Mouse (Mus musculus) heart, postnatal 0 days (tissue): ENCODE measurements around the gene Aqp6. TPM values are rescaled to one million over a fixed set of nuclear protein-coding genes. Genes with fewer than 3 reads are reported as not detected.
A peak's percentile ranks its signal among the peaks of the same experiment; 100 is the strongest.

Experiments
- ATAC-seq: fragments of 200-750 bp; cut with Nextera tagmentation; 2 replicates; pipeline ENCODE4 v1.8.0; 2017; ENCODE audit warnings: low read depth, moderate number of reproducible peaks, moderate library complexity; ENCODE audit not compliant: insufficient read depth
- DNase-seq: peaks from one replicate; pipeline ENCODE4 v3.0.0-alpha.2; 2016; ENCODE audit warnings: low spot score
- H3K27ac ChIP-seq: fragments of 300-500 bp; sonication (generic); 2 replicates; pipeline ENCODE4 v1.5.1; 2014; ENCODE audit warnings: low read depth, mild to moderate bottlenecking
- H3K27me3 ChIP-seq: fragments of 300-500 bp; sonication (generic); 2 replicates; pipeline ENCODE4 v1.6.1; 2014; ENCODE audit warnings: low read length, mixed read lengths; ENCODE audit not compliant: control insufficient read depth, insufficient read depth
- H3K36me3 ChIP-seq: fragments of 300-500 bp; sonication (generic); replicated peaks from 2 replicates; pipeline ENCODE4 v1.6.1; 2014; ENCODE audit warnings: low read length, mixed read lengths; ENCODE audit not compliant: control insufficient read depth, insufficient read depth
- H3K4me1 ChIP-seq: fragments of 300-500 bp; sonication (generic); 2 replicates; pipeline ENCODE4 v1.6.1; 2014; ENCODE audit warnings: antibody characterized with exemption; ENCODE audit not compliant: control insufficient read depth, insufficient read depth
- H3K4me2 ChIP-seq: fragments of 300-500 bp; sonication (generic); 2 replicates; pipeline ENCODE4 v1.6.1; 2014; ENCODE audit warnings: low read depth, mild to moderate bottlenecking, low read length, moderate library complexity
- H3K4me3 ChIP-seq: fragments of 300-500 bp; sonication (generic); 2 replicates; pipeline ENCODE4 v1.5.1; 2014; ENCODE audit warnings: low read depth, low read length
- H3K9ac ChIP-seq: fragments of 300-500 bp; sonication (generic); replicated peaks from 2 replicates; pipeline ENCODE4 v1.6.1; 2014; ENCODE audit warnings: low read depth, low read length, mixed read lengths
- H3K9me3 ChIP-seq: fragments of 300-500 bp; sonication (generic); replicated peaks from 2 replicates; pipeline ENCODE4 v1.6.1; 2016; ENCODE audit warnings: low read length; ENCODE audit not compliant: control insufficient read depth
- CTCF ChIP-seq: IDR thresholded peaks from 2 replicates; pipeline ENCODE4 v1.5.1; 2016; ENCODE audit warnings: antibody characterized with exemption, control low read depth, low read depth
- EP300 ChIP-seq: IDR thresholded peaks from 2 replicates; pipeline ENCODE4 v1.6.1; 2016; ENCODE audit warnings: antibody characterized with exemption, low read depth
- WGBS: fragments of 180-500 bp; shearing (Covaris S2); extraction: QIAGEN DNeasy Blood & Tissue Kit; methylation state at CpG from one replicate; pipeline ENCODE4 v1.1.7; 2014; 5-methylcytosine and 5-hydroxymethylcytosine counted together
- polyA plus RNA-seq: library from polyadenylated mRNA; unstranded; fragments of >200 nt; fragmentation: Nextera tagmentation; extraction: Ambion mirVana; gene quantifications from 2 replicates; pipeline ENCODE4 v1.2.1, GENCODE M21; 2015
- total RNA-seq: library from RNA; depleted of rRNA; stranded (reverse); fragments of >200 nt; gene quantifications from 2 replicates; pipeline ENCODE4 v1.2.3, GENCODE M21; 2014; ENCODE audit warnings: low replicate concordance

Gene Aqp6
- total and polyA plus RNA-seq, 2 experiments from 2014 or later: not detected

GRCm38 (mm10) chr15:99592177-99592576 is 9.0 kb upstream of the Aqp6 start:
- DNase-seq: no peak
- Histone ChIP-seq H3K4me3 (no peak overlapping the region), H3K27ac (no peak overlapping the region), H3K9me3 (no peaks in the 10 kb centered on the region), H3K4me2 (no peak overlapping the region), H3K27me3 (peaks cover 96% of the 10 kb centered on the region), H3K4me1 (no peaks in the 10 kb centered on the region), H3K36me3 (no peaks in the 10 kb centered on the region), H3K9ac (no peak overlapping the region)
- no peak for ATAC-seq
- 68% methylated on average over 8 of the region's 8 CpGs for WGBS
- TF ChIP-seq EP300: no peak
- no peak for TF ChIP-seq CTCF

DNA sequence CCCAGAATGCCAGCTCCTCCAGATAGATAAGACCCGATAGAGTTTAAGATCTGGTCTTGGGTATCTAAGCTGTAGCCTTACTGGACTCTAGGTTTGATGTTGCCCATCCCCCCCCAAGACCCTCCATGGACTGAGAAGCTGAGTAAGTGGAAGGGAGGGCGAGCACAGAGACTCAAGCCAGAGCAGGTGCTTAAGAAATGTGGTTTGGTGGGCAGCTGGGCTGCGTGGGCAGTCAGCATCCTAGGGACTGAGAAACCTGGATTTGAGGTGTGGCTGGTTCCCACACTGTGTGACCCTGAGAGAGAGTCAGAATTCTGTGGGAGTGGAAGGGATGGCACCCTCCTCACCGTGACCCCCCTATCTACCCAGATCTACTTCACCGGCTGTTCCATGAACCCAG is 8.3 kb upstream of the Aqp6 start:
- Histone ChIP-seq H3K9me3 (no peaks in the 10 kb centered on the region), H3K27me3 (peaks cover 94% of the 10 kb centered on the region), H3K9ac (no peak overlapping the region), H3K4me1 (no peaks in the 10 kb centered on the region), H3K36me3 (no peaks in the 10 kb centered on the region), H3K4me2 (no peak overlapping the region), H3K27ac (no peak overlapping the region), H3K4me3 (no peak overlapping the region)
- no peak for TF ChIP-seq CTCF
- no peak for TF ChIP-seq EP300
- DNase-seq (no peak), ATAC-seq (no peak)
- 70% methylated on average over 5 of the region's 5 CpGs for WGBS

- Histone ChIP-seq H3K27ac (no peak overlapping the region), H3K9me3 (no peaks in the 10 kb centered on the region), H3K4me3 (no peak overlapping the region), H3K4me2 (no peak overlapping the region), H3K9ac (no peak overlapping the region), H3K36me3 (no peaks in the 10 kb centered on the region), H3K4me1 (no peaks in the 10 kb centered on the region), H3K27me3 (peaks cover 84% of the 10 kb centered on the region)
- 74% methylated on average over 10 of the region's 10 CpGs for WGBS
- TF ChIP-seq CTCF (no peak), EP300 (no peak)
- ATAC-seq (no peak), DNase-seq (no peak)
Observed at GRCm38 (mm10) chr15:99594951-99595350, 6.2 kb upstream of the Aqp6 start.

GRCm38 (mm10) chr15:99596056-99596687 is 5.0 kb upstream of the Aqp6 start:
- Histone ChIP-seq H3K27me3 (peaks cover 83% of the 10 kb centered on the region), H3K9me3 (no peaks in the 10 kb centered on the region), H3K9ac (no peak overlapping the region), H3K4me2 (no peak overlapping the region), H3K36me3 (no peaks in the 10 kb centered on the region), H3K4me3 (no peak overlapping the region), H3K4me1 (no peaks in the 10 kb centered on the region), H3K27ac (no peak overlapping the region)
- DNase-seq (peak; percentile 58), ATAC-seq (peak; percentile 79)
- under 1% methylated on average over 7 of the region's 7 CpGs for WGBS
- TF ChIP-seq CTCF (peak; percentile 88), EP300 (no peak)

DNA sequence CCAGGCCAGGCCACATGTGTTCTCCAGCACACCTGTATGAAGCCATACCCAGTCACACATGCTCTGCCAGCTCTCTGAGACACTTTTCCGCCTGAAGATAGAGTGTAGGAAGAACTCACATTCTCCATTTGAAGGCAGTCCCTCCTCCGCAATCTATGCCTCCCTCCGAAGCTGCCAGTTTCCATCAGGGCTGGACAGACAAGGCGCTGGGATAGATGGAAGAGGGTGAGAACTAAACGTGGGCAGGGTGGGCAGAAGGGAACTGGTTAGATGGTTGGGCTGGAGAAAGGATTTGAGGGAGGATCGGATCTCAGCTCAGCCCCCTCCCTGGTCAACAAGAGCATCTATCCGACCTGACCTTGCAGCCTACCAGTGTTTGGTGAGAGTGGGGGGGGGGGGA is 4.4 kb upstream of the Aqp6 start:
- no peak overlapping the region for H3K9ac ChIP-seq
- no peak overlapping the region for H3K27ac ChIP-seq
- no peak for ATAC-seq
- peaks cover 77% of the 10 kb centered on the region for H3K27me3 ChIP-seq
- WGBS: 56% methylated on average over 7 of the region's 7 CpGs
- no peak for DNase-seq
- no peaks in the 10 kb centered on the region for H3K9me3 ChIP-seq
- H3K4me3 ChIP-seq: no peak overlapping the region
- H3K36me3 ChIP-seq: no peaks in the 10 kb centered on the region
- H3K4me1 ChIP-seq: no peaks in the 10 kb centered on the region
- no peak overlapping the region for H3K4me2 ChIP-seq
- no peak for TF ChIP-seq CTCF
- TF ChIP-seq EP300: no peak

DNA sequence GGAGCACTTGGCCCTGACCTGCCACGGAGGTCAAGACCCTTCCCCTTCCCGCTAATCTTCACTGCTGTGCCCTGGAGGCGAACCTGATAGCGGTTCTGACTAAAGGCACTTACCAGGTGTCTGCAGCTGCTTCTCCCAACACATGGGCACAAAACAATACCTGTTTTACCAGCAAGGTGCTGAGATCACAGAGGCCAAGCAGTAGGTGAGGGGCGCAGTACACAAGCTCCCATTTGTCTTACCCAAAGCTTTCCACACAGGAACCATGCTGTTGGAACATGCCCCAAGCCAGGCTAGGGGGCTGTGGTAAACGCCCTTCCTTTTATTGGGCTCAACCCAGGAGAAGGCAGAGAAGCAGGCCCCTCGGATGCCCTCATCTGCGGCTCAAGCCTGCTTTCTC is 3.6 kb upstream of the Aqp6 start:
- Histone ChIP-seq H3K4me3 (no peak overlapping the region), H3K9me3 (no peaks in the 10 kb centered on the region), H3K4me2 (no peak overlapping the region), H3K4me1 (no peaks in the 10 kb centered on the region), H3K27ac (no peak overlapping the region), H3K36me3 (no peaks in the 10 kb centered on the region), H3K9ac (no peak overlapping the region), H3K27me3 (peaks cover 74% of the 10 kb centered on the region)
- TF ChIP-seq CTCF: no peak
- TF ChIP-seq EP300: no peak
- DNase-seq (no peak), ATAC-seq (no peak)
- WGBS: 59% methylated on average over 8 of the region's 8 CpGs
